Mouse (Mus musculus) stomach, postnatal 0 days (tissue): ENCODE measurements around the gene Lypla2.

Source experiments
- CTCF ChIP-seq: IDR thresholded peaks from 2 replicates; pipeline ENCODE4 v1.5.1; 2016; ENCODE audit warnings: antibody characterized with exemption, low read depth, mild to moderate bottlenecking, moderate library complexity
- EP300 ChIP-seq: optimal IDR thresholded peaks from 2 replicates; pipeline ENCODE3; 2016; ENCODE audit warnings: antibody characterized with exemption

DNA sequence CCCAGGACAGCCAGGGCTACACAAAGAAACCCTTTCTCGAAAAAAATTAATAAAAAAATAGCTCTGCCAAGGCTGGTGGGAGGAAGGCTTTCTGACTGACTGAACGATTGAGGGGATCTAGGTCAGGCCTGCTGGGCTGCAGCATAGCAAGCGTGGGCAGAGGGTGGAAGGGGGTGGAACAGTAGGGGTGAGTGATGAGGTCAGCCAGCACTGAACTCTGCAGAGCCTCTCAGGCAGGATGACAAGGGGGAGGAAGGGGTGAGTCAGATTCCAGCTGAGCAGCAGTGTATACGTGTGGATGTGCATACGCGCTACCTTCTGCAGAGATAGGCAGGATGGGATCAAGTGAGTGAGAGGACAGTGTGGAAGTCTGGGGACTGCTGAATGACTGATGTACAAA is 22.5 kb downstream of the Lypla2 start:
- TF ChIP-seq EP300 (no peak), CTCF (no peak)
